Mouse (Mus musculus) brain, embryonic 14.5 days (tissue): ENCODE results near the gene Pde4b.

ENCODE experiments used
- CTCF ChIP-seq: fragments of 200-500 bp; IDR thresholded peaks from 2 replicates; pipeline ENCODE4 v1.5.1; 2012; ENCODE audit warnings: inconsistent platforms, mild to moderate bottlenecking, moderate library complexity, borderline replicate concordance; ENCODE audit not compliant: insufficient read depth, insufficient read length; ENCODE audit errors: extremely low read depth
- POLR2A ChIP-seq: fragments of 200-500 bp; IDR thresholded peaks from 2 replicates; pipeline ENCODE4 v1.6.1; 2012; ENCODE audit warnings: mild to moderate bottlenecking, inconsistent platforms, borderline replicate concordance; ENCODE audit not compliant: poor library complexity, insufficient read depth, insufficient read length, severe bottlenecking; ENCODE audit errors: extremely low read depth

GRCm38 (mm10) chr4:102531729-102532128 is 444.4 kb downstream of the Pde4b start:
- TF ChIP-seq CTCF (no peak), POLR2A (no peak)
